Mouse (Mus musculus) cerebellum, postnatal 4 days (tissue): ENCODE data around the gene Vmn2r6.
A peak's percentile ranks its signal among the peaks of the same experiment; 100 is the strongest.
"Not testable (repeated sequence)": the region's sequence is repeated elsewhere in the genome, so short reads cannot be mapped to it uniquely, and the experiment has no call there.

ENCODE experiments used
- DNase-seq, 2 experiments: peaks; one replicate each; pipeline ENCODE4 v3.0.0; 2022; ENCODE audit warnings: low spot score in 2 of 2, mixed read lengths in 1 of 2

The Vmn2r6 gene

DNA sequence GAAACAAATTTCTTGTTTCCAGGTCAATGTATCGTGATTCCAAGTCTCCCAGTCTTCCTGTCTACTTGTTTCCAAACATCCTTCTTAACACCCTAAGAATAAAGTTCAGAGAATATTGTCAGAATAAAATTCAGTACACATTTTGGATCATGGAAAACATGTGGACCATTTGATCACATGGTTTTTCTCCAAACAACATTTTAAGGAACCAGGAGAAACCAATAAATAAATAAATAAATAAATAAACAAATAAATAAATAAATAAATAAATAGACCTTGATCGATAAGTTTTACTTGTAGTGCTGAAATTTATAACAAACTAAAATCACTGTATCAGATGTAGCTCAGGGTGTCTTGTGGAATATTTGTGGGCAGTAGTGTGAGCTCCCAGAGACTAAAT lies at the start of gene Vmn2r6:
TSS of gene Vmn2r6 (minus strand) at position 101 of the 400 bp plus-strand sequence.
- DNase-seq, result not testable (repeated sequence)

DNA sequence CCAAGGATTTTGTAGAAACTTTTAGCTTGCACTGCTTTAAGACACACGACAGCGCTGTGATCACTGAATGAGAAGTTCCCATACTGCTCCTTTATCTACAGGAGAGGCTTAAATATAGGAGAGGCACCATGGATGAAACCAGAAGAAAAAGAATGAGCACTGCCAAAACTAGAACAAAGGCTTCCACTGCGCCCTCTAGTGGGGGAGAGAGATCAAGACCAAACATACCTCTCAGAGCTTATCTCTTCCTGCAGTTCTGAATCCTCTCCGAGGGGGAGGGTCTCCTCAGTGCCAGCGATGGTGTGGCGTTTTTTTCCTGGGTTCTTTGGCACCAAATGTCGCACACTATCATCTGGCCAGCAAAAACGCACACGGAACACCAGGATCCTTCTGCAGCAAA lies 22.0 kb upstream of the Vmn2r6 start:
- peak in 1 of 2 experiments; percentile 3 for DNase-seq

DNA sequence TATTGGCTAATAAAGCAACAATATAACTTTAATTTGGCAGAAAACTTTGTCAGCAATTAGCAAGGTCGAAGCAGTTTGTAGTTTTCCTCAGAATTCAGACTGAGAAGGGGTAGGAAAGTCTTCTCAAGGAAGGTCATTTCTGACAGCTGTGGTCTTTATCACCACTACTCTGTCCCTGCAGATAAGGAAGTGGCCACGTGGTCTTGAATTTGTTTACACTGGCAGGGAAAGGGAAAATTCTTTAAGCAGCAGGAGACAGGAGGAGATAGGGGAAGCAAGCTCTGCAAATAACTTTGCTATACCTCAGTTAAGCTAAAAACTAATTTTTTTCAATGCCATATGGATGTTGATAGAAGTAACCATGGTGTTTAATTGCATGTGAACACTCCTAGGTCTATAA lies 3.2 kb upstream of the Vmn2r6 start:
- DNase-seq, result not testable (repeated sequence)

DNA sequence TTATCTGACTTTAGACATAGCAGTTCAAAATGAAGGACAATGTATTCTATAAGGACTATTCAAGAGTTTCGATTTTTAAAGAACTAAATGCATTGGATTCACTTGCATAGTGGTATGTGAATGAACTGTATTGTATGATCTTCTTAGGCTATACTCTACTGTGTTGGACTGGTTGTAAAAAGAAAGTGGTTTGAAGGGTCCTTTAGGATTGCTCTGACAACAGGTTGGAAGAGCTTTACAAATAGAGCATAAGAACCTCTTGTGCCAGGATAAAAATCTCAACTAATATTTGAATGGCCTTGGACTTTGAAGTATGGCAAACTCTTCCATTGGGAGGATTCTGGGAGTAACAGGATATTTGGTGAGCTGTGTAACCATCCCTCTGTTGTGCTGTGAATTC lies 42.0 kb downstream of the Vmn2r6 start:
- not testable (repeated sequence) for DNase-seq

DNA sequence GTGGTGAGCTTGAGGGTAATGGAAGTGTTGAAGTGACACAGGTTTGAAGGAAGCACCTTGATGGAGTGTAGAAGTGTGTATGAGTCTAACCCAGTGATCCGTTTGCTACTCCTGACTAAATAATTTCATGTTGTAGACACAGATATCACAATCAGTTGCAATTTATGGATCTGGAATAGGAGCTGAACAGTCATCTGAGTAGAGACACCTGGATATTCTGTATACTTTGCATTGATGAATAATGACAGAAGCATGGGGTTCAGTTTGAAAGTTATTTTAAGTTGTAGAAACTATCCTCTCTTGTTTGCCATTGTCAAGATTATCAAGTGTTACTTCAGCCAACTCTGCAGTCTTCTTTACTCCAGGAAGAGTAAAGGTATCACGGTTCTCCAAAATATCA lies 55.9 kb downstream of the Vmn2r6 start, which contains the start of gene Vmn2r5:
TSS of gene Vmn2r5 (minus strand) at position 101 of the 400 bp plus-strand sequence.
- not testable (repeated sequence) for DNase-seq
